Mouse (Mus musculus) hindbrain, embryonic 11.5 days (tissue): ENCODE measurements around the gene Id2. TPM values are rescaled to one million over a fixed set of nuclear protein-coding genes. Genes with fewer than 3 reads are reported as not detected.

Experiments used
- ATAC-seq: fragments of 200-750 bp; cut with Nextera tagmentation; 2 replicates; pipeline ENCODE4 v1.8.0; 2017; ENCODE audit warnings: mild to moderate bottlenecking, moderate TSS enrichment, moderate library complexity; ENCODE audit not compliant: low FRiP score
- DNase-seq: peaks from one replicate; pipeline ENCODE4 v3.0.0-alpha.2; 2015; ENCODE audit warnings: low spot score
- H3K27ac ChIP-seq: fragments of 300-500 bp; sonication (generic); 2 replicates; pipeline ENCODE4 v1.5.1; 2014; ENCODE audit warnings: mild to moderate bottlenecking, low read depth, low read length
- H3K27me3 ChIP-seq: fragments of 300-500 bp; sonication (generic); 2 replicates; pipeline ENCODE4 v1.6.1; 2014; ENCODE audit warnings: mild to moderate bottlenecking, low read length, moderate library complexity, mixed read lengths; ENCODE audit not compliant: control insufficient read depth, insufficient read depth
- H3K36me3 ChIP-seq: fragments of 300-500 bp; sonication (generic); 2 replicates; pipeline ENCODE4 v1.6.1; 2014; ENCODE audit warnings: mild to moderate bottlenecking, low read length, moderate library complexity, mixed read lengths; ENCODE audit not compliant: control insufficient read depth, insufficient read depth
- H3K4me1 ChIP-seq: fragments of 300-500 bp; sonication (generic); replicated peaks from 2 replicates; pipeline ENCODE4 v1.6.1; 2014; ENCODE audit warnings: low read length, mixed read lengths; ENCODE audit not compliant: control insufficient read depth, insufficient read depth
- H3K4me2 ChIP-seq: fragments of 300-500 bp; sonication (generic); replicated peaks from 2 replicates; pipeline ENCODE4 v1.6.1; 2014; ENCODE audit warnings: mild to moderate bottlenecking, low read depth, low read length
- H3K4me3 ChIP-seq: fragments of 300-500 bp; sonication (generic); 2 replicates; pipeline ENCODE4 v1.5.1; 2014; ENCODE audit warnings: low read depth, low read length
- H3K9ac ChIP-seq: fragments of 300-500 bp; sonication (generic); 2 replicates; pipeline ENCODE4 v1.6.1; 2014; ENCODE audit warnings: low read depth, low read length
- H3K9me3 ChIP-seq: fragments of 300-500 bp; sonication (generic); 2 replicates; pipeline ENCODE4 v1.6.1; 2016; ENCODE audit warnings: low read length; ENCODE audit not compliant: control insufficient read depth
- WGBS: fragments of 180-500 bp; shearing (Covaris S2); extraction: QIAGEN DNeasy Blood & Tissue Kit; methylation state at CpG from one replicate; pipeline ENCODE4 v1.1.7; 2014; 5-methylcytosine and 5-hydroxymethylcytosine counted together
- polyA plus RNA-seq: library from polyadenylated mRNA; unstranded; fragments of >200 nt; fragmentation: Nextera tagmentation; extraction: Ambion mirVana; gene quantifications from 2 replicates; pipeline ENCODE4 v1.2.1, GENCODE M21; 2014

Id2 gene
- polyA plus RNA-seq, 1 experiment from 2014 or later = 394 TPM

DNA sequence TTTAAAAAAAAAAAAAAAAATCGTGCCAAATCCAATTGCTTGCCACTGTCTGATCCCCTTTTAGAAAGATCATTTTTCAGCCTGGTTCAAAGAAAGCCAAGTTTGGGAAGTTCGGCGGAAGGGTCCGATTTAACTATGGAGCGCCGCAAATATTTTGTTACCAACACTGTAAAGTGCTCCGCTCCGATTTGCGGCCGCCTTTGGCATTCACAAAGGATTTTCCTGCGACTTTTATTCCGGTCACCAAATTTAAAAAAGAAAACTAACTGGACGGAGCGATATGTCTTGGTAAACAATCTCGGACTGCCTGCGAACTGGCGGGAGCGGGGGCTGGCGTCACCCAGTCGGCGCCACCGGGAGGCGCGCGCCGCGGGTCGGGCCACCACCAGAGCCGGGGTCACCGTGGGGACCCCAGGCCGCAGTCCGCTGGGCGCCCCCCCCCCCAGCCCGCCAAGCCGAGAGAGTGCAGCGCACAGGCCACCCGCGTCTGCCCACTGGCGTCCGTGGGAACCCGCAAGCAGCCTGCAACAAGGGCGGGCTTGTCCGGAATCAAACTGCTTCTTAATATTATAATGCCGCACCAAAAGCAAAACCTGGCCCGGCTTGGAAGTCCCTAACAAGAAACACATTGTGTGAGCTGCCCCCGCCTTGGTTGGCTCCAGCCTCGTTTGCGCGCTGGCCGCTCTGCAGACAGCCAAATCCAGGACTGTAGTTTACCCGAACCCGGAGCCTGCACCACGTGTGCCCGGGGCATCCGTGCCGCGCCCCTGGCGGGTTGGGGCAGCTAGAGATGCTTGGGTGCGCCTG is 3.7 kb upstream of the Id2 start:
- ATAC-seq (no peak), DNase-seq (peak; percentile 78)
- Histone ChIP-seq H3K4me2 (peak overlapping the region; percentile 95), H3K36me3 (no peaks in the 10 kb centered on the region), H3K27ac (peak overlapping the region; percentile 83), H3K4me1 (peaks cover 13% of the 10 kb centered on the region; the same call in 1 of the 2 replicates), H3K4me3 (peak overlapping the region; percentile 45), H3K9ac (peak overlapping the region; percentile 77), H3K27me3 (no peaks in the 10 kb centered on the region), H3K9me3 (no peaks in the 10 kb centered on the region)
- WGBS = under 1% methylated on average over 59 of the region's 59 CpGs

DNA sequence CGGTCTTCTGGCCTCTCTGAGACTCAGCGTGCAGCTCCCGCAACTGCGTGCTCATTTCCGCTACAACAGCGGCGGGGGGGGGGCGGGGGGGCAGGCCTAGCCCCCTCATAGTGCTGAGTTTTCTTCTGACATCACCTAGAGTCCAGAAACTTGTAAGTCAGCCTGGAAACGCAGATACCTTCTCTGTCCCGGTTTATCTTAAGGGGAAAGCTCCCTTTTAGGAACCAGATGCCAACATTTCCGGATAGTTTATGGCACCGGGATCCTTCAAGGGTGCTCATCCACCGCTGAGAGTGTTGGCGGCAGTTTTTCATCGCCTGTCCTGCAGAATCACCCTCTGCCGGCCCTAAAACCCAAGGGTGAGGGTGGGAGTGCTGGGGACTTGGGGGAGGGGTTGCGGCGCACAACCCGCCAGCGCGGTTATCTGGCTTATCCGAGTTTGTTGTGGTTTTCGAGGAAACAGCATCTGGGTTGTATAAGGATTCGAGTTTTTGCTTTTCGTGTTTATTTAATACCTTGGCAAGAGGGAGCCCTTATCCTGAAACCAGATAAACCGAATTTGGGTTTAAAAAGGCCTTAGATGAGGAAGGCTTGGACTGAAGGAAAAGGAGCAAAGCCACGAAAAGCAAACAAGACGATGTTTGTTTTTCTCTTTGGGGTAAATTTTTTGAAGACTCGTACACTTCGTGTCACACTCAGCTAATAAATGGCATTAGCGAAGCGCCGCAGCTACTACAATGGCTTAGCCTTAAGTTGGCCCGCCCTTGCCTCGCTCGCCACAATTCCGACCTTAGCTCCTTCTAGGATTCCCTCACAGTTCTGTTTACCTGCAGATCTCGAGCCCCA is 2.8 kb upstream of the Id2 start:
- no peaks in the 10 kb centered on the region for H3K9me3 ChIP-seq
- no peaks in the 10 kb centered on the region for H3K27me3 ChIP-seq
- peak overlapping the region; percentile 77 for H3K9ac ChIP-seq
- H3K4me2 ChIP-seq = peak overlapping the region; percentile 95
- under 1% methylated on average over 37 of the region's 38 CpGs for WGBS
- H3K27ac ChIP-seq = peak overlapping the region; percentile 83
- no peak for ATAC-seq
- peaks cover 13% of the 10 kb centered on the region; the same call in 1 of the 2 replicates for H3K4me1 ChIP-seq
- H3K4me3 ChIP-seq = peak overlapping the region; percentile 45
- no peaks in the 10 kb centered on the region for H3K36me3 ChIP-seq
- DNase-seq = peak; percentile 61

DNA sequence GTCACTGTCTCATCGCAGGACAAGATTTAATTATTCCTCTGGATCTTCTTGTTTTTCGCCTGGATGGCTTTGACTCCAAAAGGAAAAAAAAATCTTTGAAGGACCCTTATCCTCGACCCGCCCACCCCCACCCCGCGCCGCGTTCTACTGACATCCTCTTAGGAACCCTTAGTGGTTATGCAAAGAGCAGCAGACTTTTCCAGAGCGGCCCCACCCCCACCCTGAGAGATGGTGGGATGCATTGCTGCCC is 2.3 kb upstream of the Id2 start:
- peaks cover 13% of the 10 kb centered on the region; the same call in 1 of the 2 replicates for H3K4me1 ChIP-seq
- peak overlapping the region; percentile 45 for H3K4me3 ChIP-seq
- peak overlapping the region; percentile 77 for H3K9ac ChIP-seq
- no peaks in the 10 kb centered on the region for H3K36me3 ChIP-seq
- H3K27ac ChIP-seq = peak overlapping the region; percentile 83
- DNase-seq (peak; percentile 86), ATAC-seq (peak; percentile 53)
- WGBS = 0% methylated on average over 9 of the region's 9 CpGs
- no peaks in the 10 kb centered on the region for H3K27me3 ChIP-seq
- no peaks in the 10 kb centered on the region for H3K9me3 ChIP-seq
- peak overlapping the region; percentile 95 for H3K4me2 ChIP-seq

GRCm38 (mm10) chr12:25098561-25099312 is 1.8 kb upstream of the Id2 start:
- Histone ChIP-seq H3K4me3 (peak overlapping the region; percentile 45), H3K27ac (peak overlapping the region; percentile 83), H3K4me2 (peak overlapping the region; percentile 95), H3K4me1 (peaks cover 13% of the 10 kb centered on the region; the same call in 1 of the 2 replicates), H3K9ac (peak overlapping the region; percentile 42), H3K9me3 (no peaks in the 10 kb centered on the region), H3K27me3 (no peaks in the 10 kb centered on the region), H3K36me3 (no peaks in the 10 kb centered on the region)
- WGBS = under 1% methylated on average over 57 of the region's 61 CpGs
- ATAC-seq (peak; percentile 82), DNase-seq (peak; percentile 96)

- peak; percentile 10 for ATAC-seq
- H3K4me1 ChIP-seq = peaks cover 13% of the 10 kb centered on the region; the same call in 1 of the 2 replicates
- peak overlapping the region; percentile 45 for H3K4me3 ChIP-seq
Observed at GRCm38 (mm10) chr12:25098161-25098550, 1.2 kb upstream of the Id2 start.

GRCm38 (mm10) chr12:25097210-25098160 is 545 bp upstream of the Id2 start:
- H3K27ac ChIP-seq = peak overlapping the region; percentile 83
- peak overlapping the region; percentile 45 for H3K4me3 ChIP-seq
- H3K9me3 ChIP-seq = no peaks in the 10 kb centered on the region
- no peak for ATAC-seq
- H3K4me2 ChIP-seq = peak overlapping the region; percentile 95
- 2% methylated on average over 28 of the region's 28 CpGs for WGBS
- peak overlapping the region; percentile 58; the same call in 1 of the 2 replicates for H3K9ac ChIP-seq
- no peaks in the 10 kb centered on the region for H3K27me3 ChIP-seq
- no peaks in the 10 kb centered on the region for H3K36me3 ChIP-seq
- H3K4me1 ChIP-seq = peaks cover 18% of the 10 kb centered on the region; the same call in 1 of the 2 replicates
- DNase-seq = peak; percentile 72

More at GRCm38 (mm10) chr12:25098161-25098550, 1.2 kb upstream of the Id2 start:
- peak overlapping the region; percentile 95 for H3K4me2 ChIP-seq
- WGBS = 5% methylated on average over 5 of the region's 10 CpGs
- H3K27me3 ChIP-seq = no peaks in the 10 kb centered on the region
- no peak for DNase-seq
- peak overlapping the region; percentile 83 for H3K27ac ChIP-seq
- H3K9me3 ChIP-seq = no peaks in the 10 kb centered on the region
- peak overlapping the region; percentile 42 for H3K9ac ChIP-seq
- no peaks in the 10 kb centered on the region for H3K36me3 ChIP-seq

DNA sequence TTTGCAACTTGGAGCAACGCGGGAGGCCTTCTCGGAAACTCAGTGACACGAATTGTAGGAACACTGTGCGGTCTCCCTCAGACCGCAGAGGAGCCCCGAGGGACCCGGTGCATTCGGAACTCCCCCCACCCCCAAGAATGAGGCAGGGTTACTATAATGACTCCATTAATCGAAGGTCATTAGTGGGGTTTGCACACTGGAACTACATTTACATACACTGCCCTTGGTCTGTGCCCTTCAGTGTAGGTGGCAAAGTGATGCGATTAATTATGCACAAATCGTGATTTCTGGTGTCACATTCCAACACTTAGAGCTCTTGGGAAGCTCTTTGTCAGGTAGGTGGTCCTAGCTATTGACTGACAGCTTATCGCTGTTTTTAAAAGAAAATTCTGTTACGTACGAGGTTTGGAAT is 294 bp downstream of the Id2 start:
- H3K36me3 ChIP-seq = no peaks in the 10 kb centered on the region
- WGBS = under 1% methylated on average over 15 of the region's 15 CpGs
- H3K9me3 ChIP-seq = no peaks in the 10 kb centered on the region
- peak overlapping the region; percentile 95 for H3K4me2 ChIP-seq
- ATAC-seq (no peak), DNase-seq (peak; percentile 69)
- H3K9ac ChIP-seq = peak overlapping the region; percentile 58; the same call in 1 of the 2 replicates
- peak overlapping the region; percentile 67 for H3K4me3 ChIP-seq
- no peaks in the 10 kb centered on the region for H3K27me3 ChIP-seq
- H3K4me1 ChIP-seq = peaks cover 19% of the 10 kb centered on the region; the same call in 1 of the 2 replicates
- peak overlapping the region; percentile 83 for H3K27ac ChIP-seq
